In the genomic region with DNA sequence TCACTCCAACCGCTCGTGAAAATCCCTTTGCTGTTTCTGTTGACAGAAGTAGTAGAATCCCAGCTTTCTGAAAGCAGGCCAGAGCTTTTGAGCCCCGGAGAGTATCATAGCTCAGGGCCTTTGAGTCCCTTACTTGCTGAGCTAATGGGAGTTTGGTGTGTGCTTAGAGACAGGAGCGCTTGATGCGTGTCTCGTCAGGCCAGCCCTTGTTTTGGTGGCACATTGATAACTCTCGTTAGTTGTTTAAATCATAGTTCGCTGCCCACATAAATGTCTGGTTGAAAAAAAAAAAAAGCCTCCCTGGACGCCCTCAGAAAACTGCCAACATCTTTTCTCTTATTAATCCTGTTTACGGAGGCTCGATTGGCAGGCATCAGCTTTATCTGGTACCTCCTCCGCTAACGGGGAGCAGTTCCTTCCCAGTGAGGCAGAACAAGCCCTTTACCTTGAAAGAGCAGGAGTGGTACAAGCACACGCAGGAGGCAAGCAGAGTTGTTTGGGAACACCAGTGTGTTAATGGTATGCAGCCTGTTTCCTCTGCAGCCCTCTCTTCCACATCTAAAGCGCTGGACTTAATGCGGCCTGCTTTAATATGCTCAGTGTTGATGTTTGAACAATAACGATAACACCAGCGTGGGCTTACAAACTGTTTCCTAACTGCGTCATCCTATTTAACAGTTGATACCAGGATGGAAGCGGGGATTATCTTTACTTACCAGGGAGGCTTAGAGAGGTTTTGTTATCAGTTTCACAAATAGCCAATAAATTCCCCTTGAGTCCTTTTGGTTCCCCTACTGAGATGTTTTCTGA, we compare ENCODE assay signal across 12 mouse cellular contexts. TPM values are rescaled to one million over a fixed set of nuclear protein-coding genes. Genes with fewer than 3 reads are reported as not detected.
A peak's percentile ranks its signal among the peaks of the same experiment; 100 is the strongest.
DNase-seq lines count a peak whose midpoint lies in the region; ATAC-seq lines count a peak whose summit lies in the region.
"Had no signal": no experiment of that assay in that cellular context is flagged by ENCODE, and none has a peak within 500 bp of the region (broad histone marks: within the 10 kb centered on the region; RNA-seq: fewer than 3 reads in every experiment).

No protein-coding gene starts in this region.

- peak overlapping the region; percentile 22; the same call in 1 of the 2 replicates for H3K27ac ChIP-seq in heart, embryonic 11.5 days (ENCODE audit: low read depth, low read length)
- H3K27ac ChIP-seq in forebrain, embryonic 16.5 days (ENCODE audit: low read length): no peak overlapping the region
- H3K27ac ChIP-seq in midbrain, embryonic 13.5 days: peak overlapping the region; percentile 65; the same call in 1 of the 2 replicates
- H3K27ac ChIP-seq: embryonic facial prominence, embryonic 12.5 days had no signal

- peak overlapping the region; percentile 34; the same call in 1 of the 2 replicates for H3K9ac ChIP-seq in heart, embryonic 11.5 days (ENCODE audit: low read depth, low read length)
- no peak overlapping the region for H3K9ac ChIP-seq in forebrain, embryonic 16.5 days (replicated peaks; ENCODE audit: low read depth, low read length)
- H3K9ac ChIP-seq in midbrain, embryonic 13.5 days (replicated peaks): 0 out of 2 replicates have a peak overlapping the region, but pooled peaks have one; percentile 14
- H3K9ac ChIP-seq: embryonic facial prominence, embryonic 12.5 days had no signal

- peak overlapping the region; percentile 24 for H3K4me2 ChIP-seq in heart, embryonic 11.5 days
- H3K4me2 ChIP-seq in forebrain, embryonic 16.5 days (ENCODE audit: low read length): peak overlapping the region; percentile 14; the same call in 1 of the 2 replicates
- H3K4me2 ChIP-seq in midbrain, embryonic 13.5 days (replicated peaks): peak overlapping the region; percentile 40
- H3K4me2 ChIP-seq: embryonic facial prominence, embryonic 12.5 days had no signal

- no peak overlapping the region for H3K4me3 ChIP-seq in heart, embryonic 11.5 days (ENCODE audit: low read depth, low read length)
- H3K4me3 ChIP-seq in forebrain, embryonic 16.5 days (replicated peaks; ENCODE audit: low read length): no peak overlapping the region
- no peak overlapping the region for H3K4me3 ChIP-seq in midbrain, embryonic 13.5 days (replicated peaks)
- H3K4me3 ChIP-seq: embryonic facial prominence, embryonic 12.5 days had no signal

- no peak for DNase-seq in heart, adult 8-10 months (ENCODE audit: low spot score)
- DNase-seq in spleen, postnatal 10 days (ENCODE audit: low spot score in 2 of 2): peak; percentile 33 to 48
- DNase-seq in spleen, postnatal 14 days (ENCODE audit: low spot score in 2 of 2): no peak
- no peak for DNase-seq in kidney, adult 18-20 months
- DNase-seq in urinary bladder, adult 2 months (ENCODE audit: low spot score): no peak
- DNase-seq: cerebellum, adult 11-12 months; kidney, adult 2 months; lung, postnatal 10 days had no signal

- no peaks in the 10 kb centered on the region for H3K36me3 ChIP-seq in heart, embryonic 11.5 days (ENCODE audit: control insufficient read depth, insufficient read depth, low read length)
- H3K36me3 ChIP-seq in forebrain, embryonic 16.5 days (ENCODE audit: control insufficient read depth, insufficient read depth): no peaks in the 10 kb centered on the region
- H3K36me3 ChIP-seq in midbrain, embryonic 13.5 days: no peaks in the 10 kb centered on the region
- H3K36me3 ChIP-seq: embryonic facial prominence, embryonic 12.5 days had no signal

- H3K9me3 ChIP-seq in heart, embryonic 11.5 days (replicated peaks; ENCODE audit: control insufficient read depth, low read length): no peaks in the 10 kb centered on the region
- H3K9me3 ChIP-seq in forebrain, embryonic 16.5 days (ENCODE audit: control insufficient read depth, low read length): no peaks in the 10 kb centered on the region
- no peaks in the 10 kb centered on the region for H3K9me3 ChIP-seq in midbrain, embryonic 13.5 days
- H3K9me3 ChIP-seq: embryonic facial prominence, embryonic 12.5 days had no signal

- peaks cover 20% of the 10 kb centered on the region; the same call in 1 of the 2 replicates for H3K4me1 ChIP-seq in heart, embryonic 11.5 days (ENCODE audit: control insufficient read depth, insufficient read depth, low read length)
- peaks cover 6% of the 10 kb centered on the region; the same call in 1 of the 2 replicates for H3K4me1 ChIP-seq in forebrain, embryonic 16.5 days (replicated peaks; ENCODE audit: control insufficient read depth, insufficient read depth, low read length)
- peaks cover 19% of the 10 kb centered on the region for H3K4me1 ChIP-seq in midbrain, embryonic 13.5 days (replicated peaks)
- H3K4me1 ChIP-seq: embryonic facial prominence, embryonic 12.5 days had no signal

- 39% methylated on average over 20 of the region's 20 CpGs for WGBS in heart, embryonic 11.5 days (ENCODE audit: insufficient replicate concordance)
- 26% methylated on average over 20 of the region's 20 CpGs for WGBS in forebrain, embryonic 16.5 days
- 29% methylated on average over 20 of the region's 20 CpGs for WGBS in midbrain, embryonic 13.5 days

- no peaks in the 10 kb centered on the region for H3K27me3 ChIP-seq in heart, embryonic 11.5 days (ENCODE audit: control insufficient read depth, insufficient read depth, low read length)
- no peaks in the 10 kb centered on the region for H3K27me3 ChIP-seq in forebrain, embryonic 16.5 days (replicated peaks; ENCODE audit: control insufficient read depth, insufficient read depth, low read length)
- H3K27me3 ChIP-seq in midbrain, embryonic 13.5 days: no peaks in the 10 kb centered on the region
- H3K27me3 ChIP-seq: embryonic facial prominence, embryonic 12.5 days had no signal

- no peak for ATAC-seq in heart, embryonic 11.5 days (replicated peaks; ENCODE audit: insufficient number of reproducible peaks, low FRiP score, low TSS enrichment)
- 0 out of 2 replicates have a peak, but pooled peaks have one; percentile 36 for ATAC-seq in forebrain, embryonic 16.5 days
- peak; percentile 61 for ATAC-seq in midbrain, embryonic 13.5 days

RNA-seq across cellular contexts. Expression of a gene that starts 22.2 kb away (rescaled TPM):
- 6.7 and 7.4 TPM in 2 replicates for polyA plus RNA-seq in heart, embryonic 11.5 days (2014; fragmentation: Nextera tagmentation; extraction: Ambion mirVana)
- total RNA-seq in heart, adult 8-10 months (2022): 1 to 10 TPM; 7.1 to 8.2 (median 7.7) TPM
- polyA plus RNA-seq in forebrain, embryonic 16.5 days (2015; fragmentation: Nextera tagmentation; extraction: Ambion mirVana): 12.2 and 16.2 TPM in 2 replicates
- polyA plus RNA-seq in midbrain, embryonic 13.5 days (2015; fragmentation: Nextera tagmentation; extraction: Ambion mirVana): 10.5 and 14.6 TPM in 2 replicates
- 3.6 and 4.2 TPM in 2 replicates for polyA plus RNA-seq in urinary bladder, adult 2 months (2012; rRNA removed)

Comparison
In these comparisons a context has a peak if more than half of its experiments do, and no peak if none do; other contexts are left out.
1. DNase-seq: peak in spleen, postnatal 10 days (2 of 2); none in heart, adult 8-10 months (single experiment), spleen, postnatal 14 days (0 of 2), kidney, adult 18-20 months (single experiment) and urinary bladder, adult 2 months (single experiment).
2. Peak in every context shown above with its lines, with median percentiles within 50 percentile points of each other: H3K4me2 ChIP-seq.